Mouse (Mus musculus) v-Abl transformed pro-B cells (cell line): ENCODE results near the gene Maml1.

Source experiments
- in situ Hi-C, 2 experiments: fragments of 400-800 bp; cut with MboI; formaldehyde crosslinking; loops; one replicate each; pipeline ENCODE4 v1.15.1; 2025; ENCODE audit not compliant: unreplicated experiment in 2 of 2

The Maml1 gene

DNA sequence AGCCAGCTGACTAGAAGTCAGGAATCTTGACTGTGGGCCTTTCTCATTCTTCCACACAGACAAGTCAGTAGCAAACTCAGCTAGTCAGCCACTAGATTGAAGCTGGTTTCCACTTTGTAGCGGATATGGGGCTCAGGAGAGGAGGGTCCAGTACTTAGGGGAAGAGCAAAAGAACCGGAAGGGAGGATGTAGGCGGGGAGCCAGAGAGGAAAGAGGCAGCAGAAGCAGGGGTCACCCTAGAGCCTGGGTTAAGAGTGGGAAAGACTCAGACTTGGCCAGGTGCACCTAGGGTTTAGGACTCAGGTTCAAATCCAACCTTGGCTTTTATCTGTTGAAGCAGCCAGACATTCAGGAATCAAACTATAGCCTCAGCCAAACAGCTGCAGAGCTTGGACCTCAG, 64.9 kb downstream of the Maml1 start:
- in situ Hi-C loops, result loop anchor here (5.0 to 25.0 kb wide), 3 partner anchors 65 to 610 kb away; partner anchors contain the start of genes Tbc1d9b (in 1 of the 2), Zfp354c (in 1 of the 2) and Zfp879 (in 1 of the 2)

DNA sequence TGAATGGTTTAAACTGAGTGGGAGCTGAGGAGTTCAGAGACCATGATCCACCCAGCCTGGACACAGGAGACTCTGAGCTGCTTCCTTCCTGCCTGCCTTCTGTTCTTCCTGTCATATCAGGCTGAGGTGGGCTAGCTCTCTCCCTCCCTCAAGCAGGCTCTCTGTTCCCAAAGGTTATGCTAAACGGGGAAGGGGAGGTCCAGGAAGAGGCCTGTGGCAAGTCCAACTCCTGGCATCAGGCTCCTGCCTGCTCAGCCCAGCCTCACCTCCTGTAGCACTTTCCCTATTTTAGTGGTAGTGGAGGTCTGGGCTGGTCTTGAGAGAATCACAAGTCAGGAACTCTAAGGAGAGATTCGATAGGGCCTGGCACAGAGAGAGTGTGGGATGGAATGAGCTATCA, 65.7 kb downstream of the Maml1 start:
- in situ Hi-C loops, result loop anchor here (5.0 to 25.0 kb wide), 3 partner anchors 64 to 611 kb away; partner anchors contain the start of genes Tbc1d9b (in 1 of the 2), Zfp354c (in 1 of the 2) and Zfp879 (in 1 of the 2)

DNA sequence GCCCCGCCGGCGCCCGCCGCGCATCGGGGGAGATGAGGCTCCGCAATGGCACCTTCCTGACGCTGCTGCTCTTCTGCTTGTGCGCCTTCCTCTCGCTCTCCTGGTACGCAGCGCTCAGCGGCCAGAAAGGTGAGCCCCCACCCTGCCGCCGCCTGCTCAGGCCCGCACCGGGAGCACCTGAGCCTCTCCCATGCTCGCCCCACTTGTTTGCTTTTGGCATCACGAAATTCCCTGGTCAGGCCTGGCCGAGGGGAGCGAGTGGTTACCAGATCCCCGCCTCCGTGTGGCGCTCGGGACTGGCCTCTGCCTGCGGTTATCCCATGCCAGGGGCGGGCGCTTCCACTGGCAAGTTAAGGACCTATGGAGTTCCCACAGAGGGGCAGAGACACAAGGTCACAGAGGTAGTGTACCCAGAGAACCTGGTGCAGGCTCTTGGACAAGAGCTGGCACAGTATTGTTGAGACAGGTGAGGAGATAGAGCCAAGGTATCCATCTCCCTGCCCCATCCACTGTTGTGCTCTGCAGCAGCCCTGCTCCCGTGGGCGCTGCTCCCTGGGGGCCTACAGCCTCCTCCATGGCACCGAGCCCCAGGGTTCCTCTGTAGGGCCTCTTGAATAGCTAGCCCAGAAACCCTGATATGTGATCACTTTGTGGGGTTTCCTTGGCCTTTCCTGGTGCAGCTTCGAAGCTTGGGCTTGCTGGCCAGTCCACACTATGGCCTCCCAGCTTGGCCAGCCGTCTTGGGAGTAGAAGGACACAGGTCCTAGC, 66.3 kb downstream of the Maml1 start:
- in situ Hi-C loops, result loop anchor here (5.0 to 25.0 kb wide), 3 partner anchors 63 to 612 kb away; partner anchors contain the start of genes Tbc1d9b (in 1 of the 2), Zfp354c (in 1 of the 2) and Zfp879 (in 1 of the 2)

DNA sequence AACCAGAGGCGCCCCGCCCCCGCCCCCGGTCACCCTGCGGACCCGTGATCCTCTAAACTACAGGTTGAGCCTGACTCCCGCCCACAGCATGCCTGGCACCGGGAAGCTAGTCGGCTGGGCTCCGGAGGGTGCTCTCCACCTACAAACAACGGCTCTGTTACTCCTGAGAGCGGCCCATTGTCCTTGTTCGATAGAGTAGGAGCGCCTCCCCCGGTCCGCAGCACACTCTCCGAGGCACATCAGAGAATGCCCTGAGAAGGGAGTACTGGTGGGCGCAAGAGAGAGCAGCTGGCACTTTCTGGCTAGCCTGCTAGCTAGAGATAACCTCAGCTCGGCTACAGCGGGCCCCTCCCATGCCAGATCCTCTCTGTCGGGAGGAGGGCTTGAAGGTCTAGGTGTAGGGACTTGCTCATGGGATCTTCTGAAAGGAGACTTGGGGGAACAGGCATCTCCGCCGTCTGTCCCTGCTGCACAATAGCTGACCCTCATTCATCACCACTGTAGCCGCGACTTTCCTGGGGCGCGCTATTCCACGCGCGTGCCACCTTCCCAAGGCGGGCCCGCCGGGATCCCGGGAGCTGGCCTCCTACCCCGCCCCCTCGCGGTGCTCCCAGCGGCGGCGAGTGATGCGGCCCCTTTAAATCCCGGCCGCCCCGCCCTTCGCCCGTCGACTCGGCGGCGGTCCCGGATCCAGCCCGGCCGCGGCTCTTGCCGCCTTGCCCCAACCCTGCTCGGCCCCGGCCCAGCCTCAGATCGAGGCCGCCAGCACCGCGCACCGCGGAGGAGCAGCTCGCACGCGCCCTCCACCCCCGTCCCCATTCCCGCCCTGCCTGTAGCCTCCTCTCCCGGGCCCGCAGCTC, 67.2 kb downstream of the Maml1 start:
- in situ Hi-C loops, result loop anchor here (5.0 to 25.0 kb wide), 4 partner anchors 63 to 612 kb away; partner anchors contain the start of genes Tbc1d9b (in 1 of the 2), Zfp354c (in 1 of the 2) and Zfp879 (in 1 of the 2)

DNA sequence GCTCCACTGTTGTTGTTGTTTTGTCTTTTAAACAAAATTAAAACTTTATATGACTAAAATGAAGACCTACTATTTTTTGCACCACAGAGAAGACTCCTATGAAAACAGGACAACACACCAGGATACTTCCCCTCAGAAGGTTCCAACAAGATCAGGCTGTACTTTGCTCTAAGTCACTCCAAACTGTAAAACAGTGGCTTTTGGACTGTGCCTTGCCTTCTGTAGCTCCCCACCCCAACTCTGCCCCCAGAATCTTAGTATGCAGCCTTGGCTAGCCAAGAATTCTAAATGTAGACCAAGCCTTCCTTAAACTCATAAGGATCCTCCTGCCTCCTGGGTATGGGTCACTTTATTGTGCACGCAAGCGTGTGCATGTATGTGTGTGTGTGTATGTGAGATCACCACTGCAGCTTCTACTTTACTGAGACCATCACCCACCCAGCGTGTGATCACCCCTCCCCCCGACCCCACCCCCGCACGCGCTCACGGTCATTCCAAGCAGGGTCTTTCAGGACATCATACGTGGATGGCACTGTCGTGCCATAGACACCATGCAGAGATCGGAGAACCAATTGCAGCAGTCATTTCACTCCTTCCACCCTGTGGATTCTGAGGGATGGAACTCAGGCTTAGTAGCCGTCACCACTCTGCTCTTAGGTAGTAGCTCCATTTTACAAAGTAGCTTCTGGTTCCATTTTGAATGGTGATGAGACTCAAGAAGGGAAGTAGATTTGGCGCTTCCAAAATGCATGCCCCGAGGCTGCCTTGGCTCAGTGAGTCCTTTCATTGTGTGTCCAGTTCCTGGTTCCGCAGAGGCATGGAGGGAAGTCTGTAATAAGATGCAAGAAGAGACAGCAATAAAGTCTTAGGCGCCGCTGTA, 68.1 kb downstream of the Maml1 start:
- in situ Hi-C loops, result loop anchor here in 1 of 2 experiments (5.0 to 10.0 kb wide), 3 partner anchors 62 to 242 kb away; partner anchors contain the start of gene Tbc1d9b

DNA sequence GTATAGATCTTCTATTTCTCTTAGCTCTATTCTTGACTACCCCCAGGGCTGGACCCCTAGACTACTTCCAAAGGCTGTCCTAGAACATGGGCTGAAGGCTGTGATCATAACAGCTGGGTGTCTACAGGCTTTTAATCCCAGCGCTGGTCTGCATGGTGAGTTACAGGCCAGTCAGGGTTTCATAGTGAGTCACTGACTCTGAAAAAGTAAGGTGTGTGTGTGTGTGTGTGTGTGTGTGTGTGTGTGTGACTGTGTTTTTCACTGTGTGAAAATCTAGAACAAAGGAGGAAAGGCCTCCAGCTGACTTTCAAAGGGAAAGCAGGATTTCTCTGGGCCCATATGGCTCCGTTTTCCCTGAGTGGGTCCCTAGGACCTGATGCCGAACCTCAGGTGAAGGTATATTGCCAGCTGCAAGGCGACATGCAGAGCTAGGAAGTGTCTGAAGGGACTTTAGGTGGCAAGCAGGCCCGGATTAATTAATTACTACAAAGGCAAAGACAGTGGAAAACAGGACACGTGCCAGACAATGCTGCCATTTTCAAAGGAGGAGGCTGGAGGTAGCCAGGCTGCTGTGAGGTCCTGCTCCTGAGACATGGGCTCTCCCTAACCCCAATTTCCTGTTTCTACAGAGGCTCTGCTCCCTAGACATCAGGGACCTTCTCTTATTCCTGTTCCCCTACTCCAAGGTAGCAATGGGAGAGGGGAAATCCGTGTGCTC, 69.4 kb downstream of the Maml1 start:
- in situ Hi-C loops, result loop anchor here in 1 of 2 experiments (5.0 to 10.0 kb wide), 3 partner anchors 60 to 240 kb away; partner anchors contain the start of gene Tbc1d9b

DNA sequence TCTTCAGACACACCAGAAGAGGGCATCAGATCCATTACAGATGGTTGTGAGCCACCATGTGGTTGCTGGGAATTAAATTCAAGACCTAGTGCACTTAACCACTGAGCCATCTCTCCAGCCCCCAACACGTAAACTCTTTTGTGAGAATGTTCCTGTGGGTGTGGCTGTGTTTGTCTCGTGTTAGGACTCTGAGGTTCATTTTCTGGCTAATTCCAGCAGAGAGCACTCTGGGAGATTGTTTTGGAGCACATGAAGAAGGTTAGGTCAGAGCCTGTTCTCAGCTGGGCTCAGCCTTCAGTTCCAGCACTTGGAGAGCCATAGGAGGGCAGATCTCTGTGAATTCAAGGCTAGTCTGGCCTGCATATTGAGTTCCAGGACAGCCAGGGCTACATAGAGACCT, 72.3 kb downstream of the Maml1 start:
- in situ Hi-C loops, result loop anchor here in 1 of 2 experiments (5.0 to 10.0 kb wide), 3 partner anchors 58 to 238 kb away; partner anchors contain the start of gene Tbc1d9b

DNA sequence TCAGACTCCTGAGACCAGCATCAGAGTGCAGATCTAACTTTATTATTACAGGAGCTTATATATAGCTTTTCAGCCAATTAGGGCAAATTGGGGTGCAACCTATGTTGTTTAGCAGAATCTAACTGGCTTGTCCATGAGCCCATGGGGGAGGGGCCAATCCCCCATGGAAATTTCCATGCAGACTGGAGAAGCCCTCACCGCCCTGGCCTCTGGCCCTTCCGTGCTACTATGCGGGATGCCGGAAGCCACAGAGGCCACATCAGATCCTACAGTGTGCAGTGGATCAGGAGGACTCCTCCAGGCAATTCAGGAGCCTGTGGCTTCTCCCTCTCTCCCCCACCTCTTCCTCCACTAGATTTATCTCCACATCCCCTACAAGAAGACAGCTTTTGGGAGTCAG, 74.3 kb downstream of the Maml1 start:
- in situ Hi-C loops, result no loop called here

DNA sequence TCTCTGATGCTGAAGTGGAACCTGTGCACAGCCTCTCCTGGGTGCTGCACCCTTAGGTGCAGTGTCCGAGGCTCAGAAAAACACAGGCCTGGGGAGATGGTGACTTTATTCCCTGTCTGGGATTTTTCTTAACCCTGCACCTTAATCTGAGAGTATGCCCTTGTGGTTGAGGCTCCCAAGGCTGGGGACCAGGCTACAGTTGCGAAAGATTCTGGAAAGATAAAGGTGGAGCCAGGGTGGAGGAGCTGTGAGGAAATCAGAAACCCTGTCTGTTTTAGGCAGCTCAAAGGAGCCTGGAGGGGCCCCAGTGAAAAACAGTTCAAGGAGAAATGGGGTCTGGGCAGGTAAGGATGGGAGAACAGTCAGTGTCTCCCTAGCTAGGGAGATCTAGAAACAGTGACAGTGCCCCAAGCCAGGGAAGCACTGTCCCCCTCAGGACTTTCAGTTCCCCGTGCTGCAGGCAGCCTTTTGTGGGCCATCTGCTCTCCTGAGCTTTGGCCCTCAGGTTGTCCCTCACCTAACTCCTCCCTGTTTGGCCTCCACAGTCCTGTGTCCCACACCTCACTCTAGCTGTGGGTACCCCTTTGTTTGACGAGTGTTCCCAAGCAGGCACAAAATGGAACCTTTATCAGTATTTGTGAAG, 75.3 kb downstream of the Maml1 start:
- in situ Hi-C loops, result no loop called here

DNA sequence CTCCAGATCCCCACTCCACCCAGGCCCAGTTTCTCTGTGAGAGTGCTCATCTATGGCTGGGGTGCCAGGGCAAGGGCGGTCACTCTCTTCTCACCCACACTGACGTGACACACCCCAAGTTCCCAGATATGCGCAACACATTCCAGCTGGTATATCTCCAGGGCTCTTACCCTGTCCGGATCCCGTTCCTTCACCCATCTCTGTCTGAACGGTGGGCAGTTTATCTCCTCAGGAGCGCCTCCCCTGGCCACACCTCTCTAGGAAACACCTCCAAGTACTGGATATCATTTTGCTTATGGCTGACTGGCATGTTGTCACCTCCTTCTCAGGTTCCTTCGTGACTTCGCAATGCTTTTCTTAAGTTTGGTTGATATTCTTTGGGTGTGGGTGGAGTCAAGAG, 76.5 kb downstream of the Maml1 start:
- in situ Hi-C loops, result no loop called here

DNA sequence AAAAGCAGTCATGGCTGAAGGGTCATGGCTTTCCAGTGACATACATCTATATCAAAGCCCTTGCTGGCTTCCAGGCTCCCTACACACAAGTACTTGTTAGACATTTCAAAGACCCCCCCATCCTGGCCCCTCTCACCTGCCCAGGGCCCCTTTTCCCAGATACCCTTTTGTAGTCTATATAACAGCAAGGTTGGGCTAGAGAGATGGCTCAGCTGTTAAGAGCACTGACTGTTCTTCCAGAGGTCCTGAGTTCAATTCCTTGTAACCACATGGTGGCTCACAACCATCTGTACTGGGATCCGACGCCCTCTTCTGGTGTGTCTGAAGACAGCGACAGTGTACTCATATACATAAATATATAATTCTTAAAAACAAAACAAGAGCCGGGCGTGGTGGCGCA, 77.5 kb downstream of the Maml1 start:
- in situ Hi-C loops, result no loop called here

DNA sequence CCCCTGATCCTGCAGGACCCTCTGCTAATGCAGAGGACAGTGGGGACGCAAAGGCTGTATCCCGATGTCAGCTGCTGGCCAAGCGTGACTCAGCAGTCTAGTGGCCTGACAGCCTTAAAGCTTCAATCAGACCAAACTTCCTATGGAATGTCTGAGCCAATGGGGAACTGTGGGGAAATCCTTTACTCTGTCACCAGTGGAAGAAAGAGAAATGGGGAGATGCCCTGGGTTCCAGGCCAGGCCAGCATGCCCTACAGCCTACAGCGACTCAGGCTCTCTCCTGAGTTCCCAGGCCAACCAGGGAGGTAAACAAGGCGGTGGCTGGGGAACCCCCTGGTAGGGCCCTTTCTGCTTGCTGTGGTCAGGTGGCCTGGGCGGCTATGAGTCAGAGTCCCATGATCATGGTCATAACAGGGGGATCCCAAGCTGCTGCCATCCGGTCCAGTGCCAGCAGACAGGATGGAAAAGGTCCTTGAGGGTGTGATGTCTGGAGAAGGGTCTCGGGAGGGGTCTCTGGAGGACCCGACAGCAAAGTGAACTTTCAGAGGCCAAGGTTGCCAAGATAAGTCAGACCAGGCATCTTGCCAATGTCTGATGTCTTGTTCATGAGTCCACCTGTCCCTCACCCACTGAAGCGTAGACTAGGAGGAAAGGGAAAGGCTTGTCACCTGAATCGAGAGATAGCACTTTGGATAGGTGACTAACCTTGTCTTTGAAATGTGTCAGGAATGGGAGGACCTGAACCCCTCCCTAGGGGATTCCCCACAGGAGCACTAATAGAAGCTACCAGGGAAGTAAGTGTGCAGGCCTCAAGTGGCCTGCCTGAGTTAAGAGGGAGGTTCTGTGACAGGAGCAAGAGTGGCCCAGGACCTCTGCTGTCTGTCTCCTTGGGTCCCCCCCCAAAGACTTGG, 79.0 kb downstream of the Maml1 start:
- in situ Hi-C loops, result no loop called here

DNA sequence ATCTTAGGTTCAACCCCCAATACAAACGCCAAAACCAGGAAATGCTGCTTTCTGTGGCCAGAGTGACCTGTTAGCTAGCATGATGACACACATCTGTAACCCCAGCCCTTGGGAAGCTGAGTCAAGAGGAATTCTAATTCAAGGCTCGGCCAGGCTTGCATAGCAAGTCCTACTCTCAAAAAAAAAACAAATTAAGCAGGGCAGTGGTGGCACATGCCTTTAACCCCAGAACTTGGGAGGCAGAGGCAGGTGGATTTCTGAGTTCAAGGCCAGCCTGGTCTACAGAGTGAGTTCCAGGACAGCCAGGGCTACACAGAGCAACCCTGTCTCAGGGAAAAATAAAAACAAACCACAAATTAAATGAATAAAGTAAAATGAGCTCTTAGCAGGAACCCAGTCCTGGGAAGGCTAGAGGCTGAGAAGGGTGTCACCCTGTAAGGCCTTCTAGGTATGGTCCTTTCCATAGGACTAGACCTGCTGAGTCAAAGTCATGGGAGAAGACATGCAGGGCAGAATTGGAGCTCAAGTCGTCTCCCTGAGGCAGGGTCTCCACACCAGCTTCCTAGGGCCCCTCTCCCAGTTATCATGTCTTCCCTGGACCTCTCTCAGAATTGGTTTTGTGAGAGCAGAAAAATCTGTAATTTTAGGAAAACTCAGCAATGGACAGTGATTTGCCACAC, 79.9 kb downstream of the Maml1 start:
- in situ Hi-C loops, result no loop called here

DNA sequence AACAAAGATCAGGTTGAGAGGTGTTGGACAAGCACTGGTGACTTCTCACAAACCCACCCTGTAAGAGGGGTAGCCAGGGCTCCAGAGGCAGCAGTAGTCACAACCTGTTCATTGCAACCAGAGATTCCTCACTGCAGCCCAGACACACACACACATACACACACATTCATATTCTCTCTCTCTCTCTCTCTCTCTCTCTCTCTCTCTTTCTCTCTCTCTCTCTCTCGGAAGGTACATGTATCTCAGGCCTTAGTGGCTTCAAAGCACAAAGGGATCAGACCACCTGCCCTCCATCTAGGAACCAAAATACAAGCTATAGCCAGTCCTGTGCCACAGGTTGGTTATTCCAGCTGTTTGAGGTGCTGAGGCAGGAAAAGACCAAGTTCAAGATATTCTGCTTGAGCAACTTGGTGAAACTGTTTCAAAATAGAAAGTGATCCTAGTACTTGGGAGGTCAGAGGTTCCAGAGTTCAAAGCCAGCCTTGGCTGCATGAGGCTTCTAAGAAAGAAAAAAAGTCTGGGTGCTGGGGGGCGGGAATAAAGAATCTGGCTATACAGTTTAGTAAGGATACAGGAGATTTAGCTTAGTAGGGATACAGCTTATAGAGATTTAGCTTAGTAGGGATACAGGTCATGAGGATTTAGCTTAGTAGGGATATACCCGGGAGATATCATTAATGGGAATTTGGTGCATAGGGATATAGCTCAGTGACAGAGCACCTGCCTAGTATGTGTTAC, 80.6 kb downstream of the Maml1 start:
- in situ Hi-C loops, result no loop called here

DNA sequence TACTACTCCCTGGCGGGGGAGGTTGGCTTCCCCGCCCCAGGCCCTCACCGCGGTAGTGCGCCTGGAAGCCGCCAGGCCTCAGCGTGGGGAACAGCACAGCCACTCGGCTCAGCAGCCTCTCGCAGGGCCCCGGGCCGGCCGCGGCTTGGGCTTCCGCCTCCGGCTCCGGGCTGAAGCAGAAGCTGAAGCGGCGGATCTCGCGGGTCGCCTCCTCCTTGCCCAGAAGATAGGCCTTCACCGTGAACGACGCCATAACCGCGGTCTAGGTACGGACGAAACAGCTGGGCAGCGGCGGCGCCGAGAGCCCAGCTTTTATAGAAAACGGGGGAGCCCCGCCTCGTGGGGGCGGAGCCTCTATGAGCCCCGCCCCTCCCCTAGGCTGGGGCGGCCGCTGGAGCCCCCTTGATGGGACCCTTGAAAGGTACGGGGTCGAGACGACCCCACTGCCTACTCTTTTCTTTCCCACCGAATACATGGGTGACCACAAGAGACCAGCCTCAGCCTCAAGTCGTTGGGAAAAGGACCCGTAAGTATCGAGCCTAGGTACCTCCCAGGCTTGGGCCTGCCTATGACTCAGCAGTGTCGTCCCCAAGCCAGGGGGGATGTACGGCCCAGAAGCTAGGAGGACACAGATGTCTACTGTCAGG, 81.5 kb downstream of the Maml1 start, which contains the start of the genes Sqstm1 and Mgat4b:
Gene Sqstm1 (minus strand): TSS at position 323 of the 647 bp plus-strand sequence.
Gene Mgat4b (plus strand): TSS at position 386 of the 647 bp plus-strand sequence.
- in situ Hi-C loops, result no loop called here

DNA sequence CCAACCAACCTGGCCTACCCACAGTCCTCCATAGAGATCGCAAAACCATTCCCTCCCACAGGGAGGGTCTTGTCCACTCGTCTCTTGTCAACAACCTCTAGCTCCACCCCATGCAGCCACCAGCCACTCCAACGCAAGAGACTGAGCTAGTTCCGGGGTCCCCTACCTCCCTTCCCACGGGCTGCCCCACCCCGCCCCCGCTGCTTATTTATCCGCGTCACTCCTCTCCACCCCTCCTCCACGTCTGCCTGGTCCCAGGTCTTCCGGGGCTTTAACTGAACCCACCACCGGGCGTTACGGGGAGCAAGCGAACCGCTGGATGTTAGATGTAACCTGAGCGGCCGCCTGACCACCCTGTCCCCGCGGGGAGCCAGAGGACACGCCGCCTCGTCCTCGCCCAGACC, 82.0 kb downstream of the Maml1 start:
- in situ Hi-C loops, result no loop called here
